Mouse (Mus musculus) limb, embryonic 13.5 days (tissue): ENCODE measurements at regions not wholly inside any gene's neighbourhood (a gene's known extent, or its start where the extent isn't known, plus 50 kb on each side); places are given as distances from the start of the nearest gene placed in this dataset.

Experiments used
- ATAC-seq: fragments of 200-750 bp; cut with Nextera tagmentation; 2 replicates; pipeline ENCODE4 v1.8.0; 2017; ENCODE audit warnings: low read depth, moderate number of reproducible peaks, moderate TSS enrichment; ENCODE audit not compliant: low FRiP score
- H3K27ac ChIP-seq: fragments of 300-500 bp; sonication (generic); 2 replicates; pipeline ENCODE4 v1.5.1; 2015; ENCODE audit warnings: inconsistent platforms, mild to moderate bottlenecking, moderate library complexity
- H3K27me3 ChIP-seq: fragments of 300-500 bp; sonication (generic); 2 replicates; pipeline ENCODE4 v1.6.1; 2015; ENCODE audit warnings: mild to moderate bottlenecking, inconsistent platforms
- H3K36me3 ChIP-seq: fragments of 300-500 bp; sonication (generic); 2 replicates; pipeline ENCODE4 v1.6.1; 2015; ENCODE audit warnings: inconsistent platforms, mild to moderate bottlenecking, moderate library complexity
- H3K4me1 ChIP-seq: fragments of 300-500 bp; sonication (generic); 2 replicates; pipeline ENCODE4 v1.6.1; 2015; ENCODE audit warnings: inconsistent platforms
- H3K4me2 ChIP-seq: fragments of 300-500 bp; sonication (generic); replicated peaks from 2 replicates; pipeline ENCODE4 v1.6.1; 2015; ENCODE audit warnings: inconsistent platforms, mild to moderate bottlenecking, moderate library complexity
- H3K4me3 ChIP-seq: fragments of 300-500 bp; sonication (generic); 2 replicates; pipeline ENCODE4 v1.5.1; 2015; ENCODE audit warnings: moderate library complexity, mild to moderate bottlenecking, inconsistent platforms
- H3K9ac ChIP-seq: fragments of 300-500 bp; sonication (generic); 2 replicates; pipeline ENCODE4 v1.6.1; 2015; ENCODE audit warnings: mild to moderate bottlenecking, inconsistent platforms
- H3K9me3 ChIP-seq: fragments of 300-500 bp; sonication (generic); 2 replicates; pipeline ENCODE4 v1.6.1; 2016; ENCODE audit warnings: inconsistent platforms
- WGBS: fragments of 180-500 bp; shearing (Covaris S2); methylation state at CpG from one replicate; pipeline ENCODE4 v1.1.7; 2015; 5-methylcytosine and 5-hydroxymethylcytosine counted together

DNA sequence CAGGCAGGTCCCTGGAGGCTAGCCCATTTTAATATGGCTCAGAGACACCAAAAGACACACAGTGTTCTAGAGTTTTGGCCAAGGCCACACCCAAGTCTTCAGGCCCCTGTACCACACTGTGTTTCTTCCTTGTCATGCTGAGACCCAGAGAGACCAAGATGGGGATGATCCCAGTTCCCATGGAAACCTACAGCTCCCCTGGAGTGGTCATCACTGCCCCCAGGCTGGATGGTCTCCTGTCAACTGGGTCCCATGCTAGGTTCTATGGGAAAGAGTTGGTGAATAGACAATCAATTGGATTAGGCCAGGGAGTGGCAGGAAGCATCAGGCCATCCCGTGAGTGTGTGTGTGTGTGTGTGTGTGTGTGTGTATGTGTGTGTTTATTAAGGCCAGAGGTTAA lies 80.5 kb upstream of the Tle3 start:
- 88% methylated on average over 1 of the region's 1 CpGs for WGBS
- H3K4me3 ChIP-seq: no peak overlapping the region
- no peak overlapping the region for H3K27ac ChIP-seq
- no peaks in the 10 kb centered on the region for H3K27me3 ChIP-seq
- H3K4me1 ChIP-seq: peaks cover 20% of the 10 kb centered on the region
- no peaks in the 10 kb centered on the region for H3K9me3 ChIP-seq
- H3K9ac ChIP-seq: no peak overlapping the region
- ATAC-seq: no peak
- no peak overlapping the region for H3K4me2 ChIP-seq
- no peaks in the 10 kb centered on the region for H3K36me3 ChIP-seq

DNA sequence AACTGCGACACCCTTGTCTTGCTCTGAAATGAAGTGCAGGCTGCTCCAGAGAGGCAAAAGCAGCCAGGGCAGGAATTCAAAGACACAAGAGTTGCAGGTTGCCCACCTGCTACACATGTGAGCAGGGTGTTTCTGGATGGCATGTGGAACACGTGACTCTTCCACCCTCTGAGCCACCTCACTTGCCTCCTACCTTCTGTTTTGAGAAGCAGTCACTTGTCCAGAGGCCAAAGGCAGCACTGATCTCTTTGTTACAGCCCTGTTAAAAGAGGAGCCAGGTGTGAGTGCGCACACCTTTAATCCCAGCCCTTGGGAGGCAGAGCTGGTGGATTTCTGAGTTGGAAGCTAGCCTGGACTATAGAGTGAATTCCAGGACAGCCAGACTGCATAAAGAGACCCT lies 79.7 kb upstream of the Tle3 start:
- H3K4me2 ChIP-seq: no peak overlapping the region
- H3K27me3 ChIP-seq: no peaks in the 10 kb centered on the region
- no peak overlapping the region for H3K4me3 ChIP-seq
- H3K9me3 ChIP-seq: no peaks in the 10 kb centered on the region
- 60% methylated on average over 3 of the region's 3 CpGs for WGBS
- no peak overlapping the region for H3K27ac ChIP-seq
- no peak overlapping the region for H3K9ac ChIP-seq
- ATAC-seq: no peak
- H3K36me3 ChIP-seq: no peaks in the 10 kb centered on the region
- H3K4me1 ChIP-seq: peaks cover 28% of the 10 kb centered on the region

DNA sequence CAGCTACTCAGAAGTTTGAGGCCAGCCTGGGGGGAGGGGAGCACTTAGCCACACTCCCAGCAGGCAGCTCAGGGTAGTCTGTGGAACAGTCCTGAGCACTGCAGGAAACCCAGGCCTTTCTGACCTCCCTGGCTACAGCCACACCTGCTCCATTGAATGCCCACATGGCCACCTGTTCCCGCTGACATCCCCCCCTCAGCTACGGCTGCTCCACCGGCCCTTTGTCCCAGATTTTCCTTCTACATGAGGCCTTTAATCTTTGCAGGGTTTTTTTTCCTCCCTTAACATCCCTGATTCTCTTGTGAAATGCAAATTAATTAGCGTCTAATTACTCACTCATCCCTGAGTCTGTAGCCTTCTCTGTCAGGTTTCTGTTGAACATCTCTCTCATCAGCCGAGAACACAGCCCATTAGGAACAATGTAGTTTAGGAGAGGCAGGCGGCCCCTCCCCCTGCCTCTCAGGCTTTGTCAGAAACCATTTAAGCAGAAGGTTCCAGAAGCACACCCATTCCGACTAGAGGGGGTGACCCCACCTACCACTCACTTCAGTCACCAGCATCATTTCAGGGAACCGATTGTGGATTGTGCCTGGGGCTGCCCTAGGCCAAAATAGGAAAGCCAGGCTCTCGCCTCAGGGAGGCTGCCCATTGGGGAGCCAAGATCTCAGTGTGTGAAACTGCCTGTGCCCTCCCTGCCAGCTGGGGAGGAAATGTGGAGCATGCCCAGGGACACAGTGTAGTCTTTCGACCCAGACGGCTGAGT lies 78.8 kb upstream of the Tle3 start:
- H3K9me3 ChIP-seq: no peaks in the 10 kb centered on the region
- H3K4me2 ChIP-seq: no peak overlapping the region
- no peak for ATAC-seq
- no peak overlapping the region for H3K27ac ChIP-seq
- H3K4me1 ChIP-seq: peaks cover 34% of the 10 kb centered on the region
- no peak overlapping the region for H3K9ac ChIP-seq
- H3K4me3 ChIP-seq: no peak overlapping the region
- no peaks in the 10 kb centered on the region for H3K36me3 ChIP-seq
- WGBS: 34% methylated on average over 11 of the region's 11 CpGs
- no peaks in the 10 kb centered on the region for H3K27me3 ChIP-seq

DNA sequence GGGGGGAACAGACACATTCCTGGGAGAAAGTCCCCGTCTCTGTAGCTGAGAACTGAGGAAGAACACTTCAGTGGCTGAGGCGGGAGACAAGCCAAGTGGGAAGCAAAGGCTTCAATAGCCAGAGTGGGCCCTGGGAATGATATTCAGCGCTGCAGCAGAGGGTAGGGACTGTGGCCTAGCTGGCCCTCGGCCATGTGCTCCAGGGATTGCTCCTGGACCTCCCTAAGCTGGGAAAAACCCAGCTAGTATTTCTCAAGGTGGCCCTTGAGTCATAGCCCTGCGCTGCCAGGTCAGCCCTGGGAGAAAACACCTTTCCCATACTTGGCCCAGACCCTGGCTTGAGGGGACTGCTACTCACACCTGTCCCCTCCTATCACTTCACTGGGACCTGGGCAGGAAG lies 77.2 kb upstream of the Tle3 start:
- Histone ChIP-seq H3K36me3 (no peaks in the 10 kb centered on the region), H3K27me3 (peaks cover 4% of the 10 kb centered on the region; the same call in 1 of the 2 replicates), H3K4me2 (no peak overlapping the region), H3K4me3 (no peak overlapping the region), H3K9ac (no peak overlapping the region), H3K4me1 (peaks cover 38% of the 10 kb centered on the region), H3K9me3 (no peaks in the 10 kb centered on the region), H3K27ac (no peak overlapping the region)
- ATAC-seq: no peak
- 81% methylated on average over 5 of the region's 5 CpGs for WGBS

DNA sequence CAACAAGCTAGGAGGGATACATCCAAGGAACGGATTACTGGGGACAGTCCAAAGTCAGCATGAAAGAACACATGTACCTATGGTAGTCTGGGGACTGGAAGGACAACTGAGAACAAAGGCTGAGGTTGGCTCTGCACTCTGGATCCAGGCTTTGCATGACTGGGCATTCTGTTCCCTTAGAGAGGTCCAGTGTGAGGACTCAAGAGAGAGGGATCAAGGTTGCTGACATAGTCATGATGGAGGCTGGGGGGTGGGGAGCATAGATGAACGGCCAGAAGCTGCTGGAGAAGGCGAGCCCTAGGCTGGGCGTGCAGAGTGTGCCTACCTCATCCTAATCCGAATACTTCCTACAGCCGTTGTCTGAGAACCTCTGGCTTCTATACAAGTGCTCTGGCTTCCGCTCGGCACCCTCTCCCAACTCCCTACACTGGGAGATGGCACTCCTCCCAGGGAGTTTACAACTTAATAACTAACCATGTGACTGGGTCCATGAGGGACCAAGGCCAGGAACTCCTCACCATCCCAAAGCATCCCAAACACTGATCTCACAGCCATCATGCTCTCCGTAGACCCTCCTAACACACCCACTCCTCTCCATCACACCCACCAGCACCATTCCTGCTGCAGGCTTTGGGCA lies 75.7 kb upstream of the Tle3 start:
- Histone ChIP-seq H3K27ac (peak overlapping the region; percentile 22; the same call in 1 of the 2 replicates), H3K4me3 (no peak overlapping the region), H3K27me3 (peaks cover 10% of the 10 kb centered on the region; the same call in 1 of the 2 replicates), H3K36me3 (no peaks in the 10 kb centered on the region), H3K9ac (no peak overlapping the region), H3K4me1 (peaks cover 32% of the 10 kb centered on the region), H3K4me2 (no peak overlapping the region), H3K9me3 (no peaks in the 10 kb centered on the region)
- 90% methylated on average over 9 of the region's 9 CpGs for WGBS
- ATAC-seq: no peak

DNA sequence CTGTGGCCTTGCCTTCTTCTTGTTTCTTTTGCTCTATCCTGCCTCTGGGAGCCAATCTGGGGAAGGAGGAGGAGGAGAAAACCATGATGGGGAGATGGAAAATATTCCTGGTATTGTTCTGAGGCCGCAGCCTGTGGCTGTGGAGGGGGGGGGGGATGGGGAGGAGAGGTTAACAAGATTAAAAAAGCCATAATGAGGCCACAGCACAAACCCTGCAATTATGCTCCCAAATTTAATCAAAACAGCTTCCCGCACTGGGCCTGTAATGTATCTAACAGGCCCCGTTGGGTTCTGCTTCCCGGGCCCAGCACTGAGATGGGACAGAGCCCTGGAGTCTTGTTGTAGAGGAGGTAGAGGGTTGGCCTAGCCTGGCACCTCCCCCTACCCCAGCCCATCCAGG lies 74.8 kb upstream of the Tle3 start:
- WGBS: 26% methylated on average over 4 of the region's 4 CpGs
- Histone ChIP-seq H3K36me3 (no peaks in the 10 kb centered on the region), H3K27me3 (peaks cover 10% of the 10 kb centered on the region; the same call in 1 of the 2 replicates), H3K4me2 (no peak overlapping the region), H3K27ac (peak overlapping the region; percentile 48; the same call in 1 of the 2 replicates), H3K9ac (no peak overlapping the region), H3K4me3 (no peak overlapping the region), H3K4me1 (peaks cover 31% of the 10 kb centered on the region), H3K9me3 (no peaks in the 10 kb centered on the region)
- no peak for ATAC-seq

DNA sequence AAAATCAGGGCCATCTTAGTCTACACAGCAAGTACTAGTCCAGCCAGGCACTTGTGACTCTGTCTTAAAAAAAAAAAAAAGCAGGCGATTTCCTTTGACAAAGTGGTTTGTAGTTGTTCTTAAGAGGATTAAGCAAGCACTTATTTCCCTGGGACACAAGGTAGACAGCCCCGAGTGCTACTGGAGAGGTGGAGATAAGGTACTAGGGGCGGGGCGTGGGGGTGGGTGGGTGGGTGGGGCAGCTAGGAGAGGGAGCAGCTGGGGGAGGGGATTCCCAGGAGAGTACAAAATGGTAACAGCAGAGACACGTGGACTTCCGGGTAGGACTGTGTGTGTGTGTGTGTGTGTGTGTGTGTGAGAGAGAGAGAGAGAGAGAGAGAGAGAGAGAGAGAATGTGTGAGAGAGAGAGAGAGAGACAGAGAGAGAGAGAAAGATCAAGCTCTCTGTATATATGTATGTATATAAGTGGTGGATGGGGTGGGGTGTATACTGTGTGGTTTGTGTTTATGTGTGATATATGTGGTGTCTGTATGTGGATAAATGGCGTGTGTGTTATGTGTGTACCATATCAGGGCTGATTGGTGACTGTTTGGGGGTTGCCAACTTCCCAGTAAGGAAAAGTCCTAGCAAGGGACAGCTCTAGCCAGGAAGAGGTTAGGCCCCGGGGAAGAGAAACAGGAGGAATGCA lies 72.1 kb upstream of the Tle3 start:
- Histone ChIP-seq H3K27ac (no peak overlapping the region), H3K9ac (no peak overlapping the region), H3K4me3 (no peak overlapping the region), H3K4me2 (no peak overlapping the region), H3K36me3 (no peaks in the 10 kb centered on the region), H3K9me3 (no peaks in the 10 kb centered on the region), H3K27me3 (peaks cover 10% of the 10 kb centered on the region; the same call in 1 of the 2 replicates), H3K4me1 (peaks cover 19% of the 10 kb centered on the region)
- WGBS: 60% methylated on average over 8 of the region's 8 CpGs
- ATAC-seq: no peak

DNA sequence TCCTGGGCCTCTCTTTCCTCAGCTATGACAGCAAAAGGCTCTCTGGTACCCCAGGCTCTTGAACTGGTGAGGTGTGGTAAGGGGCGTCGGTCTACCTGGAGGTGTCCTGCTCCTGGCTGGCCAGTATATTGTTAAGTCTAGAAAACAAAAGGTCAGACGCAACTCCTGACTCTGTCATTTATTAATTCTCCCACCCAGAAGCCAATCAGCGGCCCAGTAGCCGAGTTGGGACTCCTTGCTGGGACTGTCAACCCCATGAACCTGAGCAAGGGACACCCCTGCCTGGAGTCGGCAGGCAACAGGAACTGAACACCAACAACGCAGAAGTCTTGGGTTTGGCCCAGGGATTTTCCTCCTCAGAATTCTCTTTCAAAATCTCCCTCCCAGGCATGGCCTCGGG lies 71.1 kb upstream of the Tle3 start:
- H3K27me3 ChIP-seq: peaks cover 10% of the 10 kb centered on the region; the same call in 1 of the 2 replicates
- 84% methylated on average over 8 of the region's 8 CpGs for WGBS
- ATAC-seq: no peak

DNA sequence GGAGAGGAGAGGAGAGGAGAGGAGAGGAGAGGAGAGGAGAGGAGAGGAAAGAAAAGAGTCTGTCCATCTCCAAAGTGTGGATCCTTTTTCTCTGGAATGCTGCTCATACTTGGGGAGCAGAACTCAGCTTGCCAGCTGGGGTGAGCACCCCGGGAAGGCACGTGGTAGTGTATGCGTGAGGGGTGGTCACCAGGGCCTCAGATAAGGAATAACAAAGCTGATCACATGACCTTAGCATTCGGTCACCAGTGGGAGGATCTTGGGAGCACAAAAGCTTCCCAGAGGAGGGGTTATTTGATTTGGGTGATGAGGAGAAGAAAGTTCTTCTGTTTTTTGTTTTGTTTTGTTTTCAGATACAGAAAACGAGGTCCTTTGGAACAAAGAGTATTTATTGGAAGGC lies 69.4 kb upstream of the Tle3 start:
- H3K27ac ChIP-seq: no peak overlapping the region
- ATAC-seq: no peak
- 29% methylated on average over 5 of the region's 5 CpGs for WGBS

More for the DNA sequence above, 71.1 kb upstream of the Tle3 start:
- no peaks in the 10 kb centered on the region for H3K9me3 ChIP-seq
- H3K9ac ChIP-seq: no peak overlapping the region
- no peaks in the 10 kb centered on the region for H3K36me3 ChIP-seq
- no peak overlapping the region for H3K4me3 ChIP-seq
- peaks cover 19% of the 10 kb centered on the region for H3K4me1 ChIP-seq
- no peak overlapping the region for H3K4me2 ChIP-seq
- H3K27ac ChIP-seq: no peak overlapping the region

DNA sequence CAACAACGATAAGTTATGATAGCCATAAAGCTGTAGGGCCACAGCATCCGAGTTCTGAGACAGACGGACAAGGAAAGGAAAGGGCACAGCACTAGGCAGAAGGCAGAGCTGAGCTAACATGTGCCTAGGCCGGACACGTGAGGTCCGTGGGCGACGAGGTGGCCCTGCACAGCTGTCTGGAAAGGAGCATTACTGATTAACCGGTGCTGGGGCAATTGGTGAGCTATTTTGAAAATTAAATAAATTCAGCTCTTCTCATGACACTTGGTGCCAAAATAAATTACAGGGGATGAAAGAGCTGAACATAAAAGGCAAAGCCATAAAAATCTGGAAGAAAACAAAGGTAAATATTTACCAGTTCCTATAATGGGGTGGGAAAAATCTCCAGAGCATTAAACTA lies 65.9 kb upstream of the Tle3 start:
- H3K27me3 ChIP-seq: peaks cover 29% of the 10 kb centered on the region
- no peak overlapping the region for H3K4me2 ChIP-seq
- no peaks in the 10 kb centered on the region for H3K36me3 ChIP-seq
- no peak overlapping the region for H3K4me3 ChIP-seq
- ATAC-seq: no peak
- no peak overlapping the region for H3K27ac ChIP-seq
- 63% methylated on average over 9 of the region's 9 CpGs for WGBS
- H3K9ac ChIP-seq: no peak overlapping the region
- no peaks in the 10 kb centered on the region for H3K9me3 ChIP-seq
- H3K4me1 ChIP-seq: peaks cover 18% of the 10 kb centered on the region

More for the DNA sequence above, 69.4 kb upstream of the Tle3 start:
- Histone ChIP-seq H3K4me3 (no peak overlapping the region), H3K4me1 (peaks cover 8% of the 10 kb centered on the region), H3K9ac (no peak overlapping the region), H3K9me3 (no peaks in the 10 kb centered on the region), H3K36me3 (no peaks in the 10 kb centered on the region), H3K4me2 (no peak overlapping the region), H3K27me3 (peaks cover 20% of the 10 kb centered on the region; the same call in 1 of the 2 replicates)

DNA sequence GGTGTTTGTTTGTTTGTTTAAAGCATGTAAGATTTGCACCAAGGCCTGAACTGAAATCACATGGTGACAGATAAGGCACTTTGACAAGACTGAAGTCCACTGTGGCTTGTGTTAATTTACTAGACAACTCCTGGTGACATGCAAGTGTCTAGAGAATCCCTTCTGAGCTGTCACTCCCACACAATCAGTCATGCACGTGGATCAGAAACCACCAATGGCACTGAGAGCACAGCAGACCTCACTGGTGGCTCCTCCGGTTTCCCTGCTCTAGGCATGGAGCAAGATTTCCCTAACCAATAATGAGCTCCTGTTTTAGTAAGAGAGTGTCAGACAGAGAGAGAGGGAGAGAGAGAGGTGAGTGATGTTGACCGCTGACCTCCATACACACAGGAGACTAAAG lies 63.1 kb upstream of the Tle3 start:
- Histone ChIP-seq H3K27ac (no peak overlapping the region), H3K9ac (no peak overlapping the region), H3K4me3 (no peak overlapping the region), H3K9me3 (no peaks in the 10 kb centered on the region), H3K36me3 (no peaks in the 10 kb centered on the region), H3K27me3 (peaks cover 33% of the 10 kb centered on the region), H3K4me2 (no peak overlapping the region), H3K4me1 (peaks cover 46% of the 10 kb centered on the region)
- 44% methylated on average over 3 of the region's 3 CpGs for WGBS
- no peak for ATAC-seq

DNA sequence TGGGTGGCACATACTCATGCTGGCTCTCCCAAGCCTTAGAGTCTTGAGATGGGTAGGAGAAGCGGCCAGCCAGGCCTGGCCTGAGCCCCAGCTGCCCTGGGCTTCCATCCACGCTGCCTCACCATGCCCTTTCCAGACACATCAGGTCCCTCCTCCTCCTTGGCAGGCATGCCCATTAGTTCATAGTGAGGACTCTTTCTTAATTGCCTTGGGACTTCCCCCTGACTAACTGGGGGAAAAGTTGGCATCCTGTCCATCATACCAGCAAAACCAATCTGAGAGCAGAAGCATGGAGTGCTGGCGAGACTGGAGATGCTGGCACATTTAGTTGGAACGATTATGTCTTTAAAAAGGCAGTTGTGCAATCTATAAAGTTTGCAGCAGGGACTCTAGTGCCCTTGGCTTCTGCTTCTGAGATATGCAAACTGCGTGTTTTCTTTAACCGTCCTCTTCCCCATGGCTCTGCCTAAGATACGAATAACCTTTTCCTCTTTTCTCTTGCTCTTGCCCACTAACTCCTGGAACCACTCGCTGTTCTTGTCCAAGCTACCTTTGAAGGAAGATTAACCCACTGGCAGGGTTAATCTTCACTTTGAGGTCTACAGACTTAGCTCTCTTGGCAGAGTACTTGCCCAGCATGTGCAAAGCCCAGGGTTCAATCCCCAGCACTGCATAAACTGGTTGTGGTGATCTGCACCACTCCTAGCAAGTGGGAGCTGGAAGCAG lies 62.2 kb upstream of the Tle3 start:
- 75% methylated on average over 8 of the region's 8 CpGs for WGBS
- no peak for ATAC-seq
- Histone ChIP-seq H3K4me1 (peaks cover 54% of the 10 kb centered on the region), H3K4me2 (no peak overlapping the region), H3K36me3 (no peaks in the 10 kb centered on the region), H3K9ac (no peak overlapping the region), H3K9me3 (no peaks in the 10 kb centered on the region), H3K4me3 (no peak overlapping the region), H3K27me3 (peaks cover 33% of the 10 kb centered on the region), H3K27ac (no peak overlapping the region)
